Mouse (Mus musculus) layer of hippocampus, postnatal 10 days (tissue): Measurements from ENCODE around the gene Fam193a. TPM values are rescaled to one million over a fixed set of nuclear protein-coding genes. Genes with fewer than 3 reads are reported as not detected.
A peak's percentile ranks its signal among the peaks of the same experiment; 100 is the strongest.

Source experiments
- DNase-seq, 2 experiments: peaks; one replicate each; pipeline ENCODE4 v3.0.0; 2021; ENCODE audit warnings: low spot score in 2 of 2
- total RNA-seq, 2 experiments: library from RNA; stranded (reverse); gene quantifications; 2 replicates each; pipeline ENCODE4 v1.2.3; 2021

Fam193a gene
- total RNA-seq, 2 experiments from 2014 or later: 43.4 to 44.8 TPM

- no peak for DNase-seq
These were observed 149.7 kb downstream of the Fam193a start for GRCm38 (mm10) chr5:34519389-34519910.

DNA sequence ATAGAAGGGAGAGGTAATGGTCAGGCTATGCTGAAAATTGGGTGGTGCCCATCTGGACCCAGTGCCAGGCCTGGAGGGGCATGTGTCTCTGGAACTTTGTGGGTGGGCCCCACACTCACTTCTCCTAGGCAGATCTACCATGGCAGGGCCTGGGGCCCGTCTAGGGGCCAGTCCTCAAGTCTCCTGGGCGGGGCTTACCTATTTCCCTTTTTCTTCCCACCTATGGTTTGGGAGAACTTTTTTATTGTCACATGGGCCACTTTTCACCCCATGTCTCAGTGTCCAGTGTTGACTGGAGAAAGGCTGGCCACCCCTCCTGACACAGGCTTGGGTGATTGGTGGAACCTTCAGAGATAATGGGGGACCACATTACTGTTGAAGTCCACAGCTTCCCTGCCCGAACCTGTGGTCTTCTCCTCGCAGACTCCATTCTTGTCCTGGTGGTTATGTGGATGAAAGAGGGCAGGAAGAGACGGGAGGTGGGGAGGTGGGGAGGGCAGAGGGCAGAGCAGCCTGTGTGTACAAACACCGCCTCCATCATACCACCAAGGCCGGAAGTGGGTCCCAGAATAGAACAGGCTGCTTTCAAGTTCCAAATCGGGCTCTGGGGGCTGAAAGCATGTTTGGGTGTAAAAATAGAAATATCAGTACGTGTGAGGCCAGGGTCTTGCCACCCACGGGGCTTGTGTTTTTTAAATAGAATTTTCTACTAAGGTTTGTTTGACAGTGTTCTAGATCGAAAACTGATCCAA, 150.9 kb downstream of the Fam193a start:
- no peak for DNase-seq

DNA sequence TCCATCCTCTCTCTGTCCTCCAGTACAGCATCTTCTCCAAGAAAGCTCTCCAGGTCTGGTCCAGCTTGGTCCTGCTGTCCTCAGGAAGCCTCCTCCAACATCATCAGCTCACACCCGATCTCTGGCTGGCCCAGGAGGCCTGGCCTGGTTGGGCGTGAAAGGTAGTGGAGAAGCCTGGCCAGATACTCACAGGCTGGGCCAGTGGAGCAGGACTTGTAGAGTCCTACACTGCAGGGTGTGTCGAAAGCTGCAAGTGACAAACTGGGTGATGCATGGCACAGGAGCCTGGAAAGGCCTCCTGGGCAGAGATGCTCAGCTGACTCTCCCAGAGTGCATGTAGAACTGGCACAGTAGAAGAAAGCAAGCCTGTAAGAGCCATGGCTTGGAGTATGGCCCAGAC, 151.6 kb downstream of the Fam193a start:
- DNase-seq: no peak

- DNase-seq: no peak
These were observed 154.3 kb downstream of the Fam193a start for GRCm38 (mm10) chr5:34523958-34524485.

DNA sequence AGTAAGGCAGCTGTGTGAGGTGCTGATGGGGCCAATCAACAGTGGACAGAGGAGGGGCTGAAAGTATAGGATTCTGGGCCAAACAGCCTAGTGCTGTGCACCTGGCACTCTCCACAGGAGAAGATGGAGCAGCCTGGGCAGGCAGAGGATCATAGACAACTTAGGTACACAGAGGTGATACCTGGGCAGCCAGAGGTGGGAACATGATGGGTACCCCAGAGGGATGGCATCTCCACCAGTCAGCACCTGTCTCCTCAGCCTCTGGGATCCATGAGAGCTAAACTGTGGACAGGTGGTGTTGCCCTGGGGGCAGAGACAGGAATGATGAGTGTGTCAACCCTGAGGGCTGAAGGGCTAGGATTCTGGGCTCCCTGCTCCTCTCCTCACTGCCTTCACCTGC, 154.8 kb downstream of the Fam193a start:
- DNase-seq: no peak

GRCm38 (mm10) chr5:34525663-34526476, 156.1 kb downstream of the Fam193a start, which contains the start of gene Sh3bp2:
TSS of gene Sh3bp2 (plus strand) at chr5:34525838.
- peak; percentile 82 to 88 for DNase-seq

DNA sequence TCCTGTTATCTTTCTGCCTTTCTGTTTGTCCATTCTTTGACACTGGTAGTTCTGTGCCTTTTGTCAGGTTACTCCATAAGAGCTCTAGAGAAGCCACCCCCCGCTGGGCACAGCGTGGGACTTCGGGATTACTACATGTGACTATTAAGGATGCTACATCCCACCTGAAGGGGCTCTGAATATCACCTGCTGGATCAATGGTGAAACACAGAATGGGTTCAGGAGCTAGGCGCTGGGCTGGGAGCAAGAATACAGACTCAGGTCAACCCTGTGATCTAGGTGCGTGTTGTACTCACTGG, 156.7 kb downstream of the Fam193a start:
- DNase-seq: no peak

DNA sequence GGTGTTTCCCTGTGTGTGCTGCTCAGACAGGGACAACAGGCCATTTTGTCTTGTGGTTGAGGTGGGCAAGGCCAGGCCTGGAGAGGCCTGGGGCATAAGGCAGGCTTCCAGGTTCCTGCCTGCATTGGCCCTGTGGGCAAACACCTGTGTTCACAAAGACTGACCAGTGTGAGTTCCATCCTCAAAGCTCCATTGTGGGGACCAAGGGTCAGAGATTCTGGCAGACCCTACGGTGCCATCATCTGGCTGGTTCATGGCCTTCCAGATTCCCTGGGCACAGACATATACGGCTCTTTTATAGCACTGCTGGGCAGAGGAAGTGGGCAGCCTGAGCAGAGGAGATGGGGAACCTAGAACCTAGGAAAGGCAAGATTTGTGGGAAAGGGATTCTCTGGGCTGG, 157.6 kb downstream of the Fam193a start:
- no peak for DNase-seq

- DNase-seq: no peak
These were observed 159.0 kb downstream of the Fam193a start for GRCm38 (mm10) chr5:34528724-34529123.

DNA sequence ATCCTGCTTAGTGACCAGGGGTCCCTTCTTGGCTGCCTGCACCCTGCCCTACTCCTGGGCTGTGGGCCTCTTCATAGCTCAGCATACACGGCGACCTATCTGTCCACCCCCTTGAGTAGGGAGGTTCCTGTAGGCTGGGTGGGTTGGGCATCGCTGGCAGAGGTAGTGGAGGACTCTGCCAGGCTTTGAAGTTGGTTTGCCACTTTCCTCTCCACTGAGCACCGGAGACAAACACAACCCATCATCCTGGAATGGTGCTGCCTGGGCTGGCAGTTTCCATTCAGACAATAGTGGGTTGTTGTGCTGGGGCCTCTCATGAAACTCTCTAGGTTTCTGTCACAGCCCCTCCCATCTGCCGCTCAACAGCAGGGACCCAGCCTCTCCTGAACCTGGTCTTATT, 160.4 kb downstream of the Fam193a start:
- DNase-seq: no peak

GRCm38 (mm10) chr5:34530687-34531086, 161.0 kb downstream of the Fam193a start:
- no peak for DNase-seq

DNA sequence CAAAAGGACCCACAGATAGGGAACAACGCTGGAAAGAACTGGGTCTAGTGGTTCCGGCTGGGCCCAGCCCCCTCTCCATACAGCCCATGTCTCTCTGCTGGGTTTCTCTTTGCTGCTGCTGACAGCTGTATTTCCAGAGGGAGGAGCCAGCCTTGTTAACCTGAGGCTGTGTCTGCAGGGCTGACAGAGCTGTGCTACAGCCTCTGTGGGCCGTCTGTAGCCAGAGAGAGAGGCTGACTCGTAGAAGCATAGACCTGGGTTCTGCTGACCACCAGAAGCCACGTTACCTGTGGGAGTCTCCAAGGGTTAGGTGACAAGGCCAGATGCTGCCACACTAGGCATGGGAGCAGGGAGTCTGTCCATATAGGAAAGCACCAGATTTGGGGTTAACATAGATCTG, 163.3 kb downstream of the Fam193a start:
- DNase-seq: no peak

DNA sequence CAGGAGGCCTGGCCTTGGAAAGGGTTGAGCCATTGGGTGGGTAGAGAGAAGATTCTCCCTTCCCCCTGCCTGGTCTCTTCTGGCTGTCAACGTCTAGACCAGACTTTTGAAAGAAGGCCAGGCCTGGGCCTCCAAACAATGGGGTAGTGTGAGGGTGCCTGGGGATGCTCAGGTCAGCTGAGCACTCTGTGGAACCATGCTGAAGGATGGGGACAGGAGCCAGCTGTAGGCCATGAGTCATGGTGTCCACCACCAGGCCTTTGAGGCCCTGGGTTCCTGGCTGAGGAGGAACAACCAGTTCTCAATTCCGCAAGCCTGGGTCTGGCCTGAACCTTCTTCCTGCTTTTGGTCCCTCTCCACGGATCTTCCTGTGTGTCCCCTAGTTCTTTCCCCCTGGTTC, 164.1 kb downstream of the Fam193a start:
- DNase-seq: no peak

GRCm38 (mm10) chr5:34534776-34535581, 165.2 kb downstream of the Fam193a start:
- no peak for DNase-seq

DNA sequence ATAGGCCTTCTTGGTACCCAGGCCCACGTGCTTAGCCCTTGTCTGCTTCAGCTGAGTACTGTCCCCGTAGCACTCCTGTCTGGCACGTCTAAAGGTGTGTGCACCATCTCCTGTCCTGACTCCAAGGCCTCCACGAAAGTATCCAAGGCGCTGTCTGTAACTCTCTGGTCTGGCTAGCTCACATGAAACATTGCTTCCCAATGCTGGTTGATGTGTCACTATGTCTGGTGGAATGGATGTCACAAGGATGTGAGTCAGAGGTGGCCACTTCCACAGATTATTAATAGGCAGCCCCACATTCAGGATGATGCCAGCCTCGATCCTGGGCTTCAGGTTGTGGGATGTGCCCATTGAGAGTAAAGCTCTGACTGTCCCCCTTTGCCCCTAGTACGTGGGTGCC, 166.1 kb downstream of the Fam193a start:
- no peak for DNase-seq

Other genes with a start within 250 kb of the Fam193a start
- 1 to 10 TPM in 1 of 2 experiments, under 1 TPM in 1; 0.58 to 2.0 TPM for gene Poln, start 200.5 kb upstream of the Fam193a start, total RNA-seq
- 1 to 10 TPM; 6.5 to 8.9 TPM for gene Haus3, start 200.4 kb upstream of the Fam193a start, total RNA-seq
- 10 to 100 TPM; 64.1 to 69.0 TPM for gene Mxd4, start 182.2 kb upstream of the Fam193a start, total RNA-seq
- gene Zfyve28, start 81.5 kb upstream of the Fam193a start, total RNA-seq: 10 to 100 TPM; 23.2 to 24.5 TPM
- gene Cfap99, start 81.3 kb upstream of the Fam193a start, total RNA-seq: under 1 TPM; 0.23 to 0.40 TPM
- 10 to 100 TPM; 85.3 to 98.4 TPM for gene Rnf4, start 33.6 kb upstream of the Fam193a start, total RNA-seq
- 10 to 100 TPM; 14.0 to 17.3 TPM for gene Tnip2, start 144.1 kb downstream of the Fam193a start, total RNA-seq
- gene Sh3bp2, start 155.9 kb downstream of the Fam193a start, total RNA-seq: 10 to 100 TPM in 1 of 2 experiments, 1 to 10 TPM in 1; 9.8 to 11.4 TPM
- 100 to 1,000 TPM; 348 to 373 TPM for gene Add1, start 203.7 kb downstream of the Fam193a start, total RNA-seq